Mouse (Mus musculus) myocyte (in vitro differentiated cells): ENCODE results near the gene Camta1. TPM values are rescaled to one million over a fixed set of nuclear protein-coding genes. Genes with fewer than 3 reads are reported as not detected.

Source experiments
- H3K27me3 ChIP-seq: one replicate; pipeline ENCODE4 v1.6.1; 2011; ENCODE audit not compliant: control insufficient read depth, insufficient read depth, insufficient read length
- H3K36me3 ChIP-seq: one replicate; pipeline ENCODE4 v1.6.1; 2011; ENCODE audit not compliant: control insufficient read depth, insufficient read depth
- H3K4me2 ChIP-seq: one replicate; pipeline ENCODE4 v1.6.1; 2011; ENCODE audit warnings: low read depth, control low read depth
- H3K4me3 ChIP-seq: one replicate; pipeline ENCODE4 v1.5.1; 2011; ENCODE audit warnings: mild to moderate bottlenecking, control low read depth, moderate library complexity
- H3K79me2 ChIP-seq: one replicate; pipeline ENCODE4 v1.6.1; 2011; ENCODE audit not compliant: control insufficient read depth, insufficient read depth
- H3ac ChIP-seq: one replicate; pipeline ENCODE4 v1.6.1; 2011; ENCODE audit not compliant: control insufficient read depth, insufficient read length
- CEBPB ChIP-seq: IDR thresholded peaks from 2 replicates; pipeline ENCODE4 v1.6.1; 2011; ENCODE audit warnings: mild to moderate bottlenecking, moderate library complexity; ENCODE audit not compliant: poor library complexity, insufficient read depth, severe bottlenecking
- E2F4 ChIP-seq: IDR thresholded peaks from one replicate; pipeline ENCODE4 v1.6.1; 2011; ENCODE audit warnings: mild to moderate bottlenecking, control low read depth, moderate library complexity; ENCODE audit not compliant: insufficient read depth
- MAX ChIP-seq: IDR thresholded peaks from one replicate; pipeline ENCODE4 v1.6.1; 2011; ENCODE audit warnings: low read depth, mild to moderate bottlenecking, control low read depth
- MYOD1 ChIP-seq, 3 experiments: IDR thresholded peaks; one replicate each; pipeline ENCODE4 v1.6.1; 2011; ENCODE audit warnings: control low read depth in 2 of 3, low read depth in 2 of 3, mild to moderate bottlenecking in 2 of 3, moderate library complexity in 1 of 3; ENCODE audit not compliant: insufficient read length in 2 of 3, control insufficient read depth in 1 of 3
- MYOG ChIP-seq, 3 experiments: IDR thresholded peaks; one replicate each; pipeline ENCODE4 v1.6.1; 2011; ENCODE audit warnings: control low read depth in 2 of 3, low read depth in 2 of 3, mild to moderate bottlenecking in 2 of 3; ENCODE audit not compliant: insufficient read length in 2 of 3, control insufficient read depth in 1 of 3, insufficient read depth in 1 of 3
- POLR2A ChIP-seq: IDR thresholded peaks from one replicate; pipeline ENCODE4 v1.6.1; 2011; ENCODE audit warnings: low read depth, mild to moderate bottlenecking, control low read depth, moderate library complexity; ENCODE audit not compliant: insufficient read length
- POLR2AphosphoS2 ChIP-seq: IDR thresholded peaks from one replicate; pipeline ENCODE4 v1.6.1; 2011; ENCODE audit warnings: low read depth, control low read depth; ENCODE audit not compliant: insufficient read length
- REST ChIP-seq: IDR thresholded peaks from one replicate; pipeline ENCODE4 v1.6.1; 2011; ENCODE audit warnings: mild to moderate bottlenecking, control low read depth, moderate library complexity; ENCODE audit not compliant: insufficient read depth, insufficient read length
- SRF ChIP-seq: IDR thresholded peaks from one replicate; pipeline ENCODE4 v1.6.1; 2011; ENCODE audit warnings: low read depth; ENCODE audit not compliant: control insufficient read depth, insufficient read length
- TCF12 ChIP-seq: IDR thresholded peaks from one replicate; pipeline ENCODE4 v1.6.1; 2011; ENCODE audit warnings: mild to moderate bottlenecking, control low read depth; ENCODE audit not compliant: poor library complexity, insufficient read depth, severe bottlenecking
- TCF3 ChIP-seq: IDR thresholded peaks from one replicate; pipeline ENCODE4 v1.6.1; 2011; ENCODE audit warnings: low read depth, control low read depth; ENCODE audit not compliant: insufficient read length
- USF1 ChIP-seq: IDR thresholded peaks from one replicate; pipeline ENCODE4 v1.6.1; 2011; ENCODE audit warnings: low read depth, mild to moderate bottlenecking, control low read depth, moderate library complexity
- polyA plus RNA-seq: library from polyadenylated mRNA; unstranded; fragments of >200 nt; fragmentation: generic; extraction: Trizol; gene quantifications from one replicate; pipeline ENCODE4 v1.2.1, GENCODE M21; 2012; ENCODE audit warnings: missing spikeins

Camta1 gene
- polyA plus RNA-seq, 1 experiment = 40.6 TPM

DNA sequence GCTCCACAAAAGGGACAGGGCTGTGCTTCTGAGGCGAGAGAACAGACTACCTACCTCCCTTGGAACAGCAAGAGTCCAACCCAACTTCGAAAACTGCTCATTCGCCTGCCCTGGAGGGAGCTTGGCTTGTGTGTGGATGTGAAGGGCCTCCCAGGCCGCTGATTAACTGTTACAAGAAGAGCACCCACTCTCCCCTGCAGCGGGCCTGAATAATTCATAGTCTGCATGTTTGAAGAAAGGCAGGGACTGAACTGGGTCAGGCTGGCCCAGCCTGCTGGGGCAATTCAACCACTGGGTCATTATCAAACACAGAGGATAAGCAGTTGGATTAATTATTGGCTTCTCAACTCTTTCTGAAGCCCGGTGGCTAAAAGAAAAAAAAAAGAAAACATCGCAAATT, 292.8 kb downstream of the Camta1 start:
- no peak overlapping the region for H3K4me2 ChIP-seq
- no peaks in the 10 kb centered on the region for H3K27me3 ChIP-seq
- TF ChIP-seq USF1 (no peak), POLR2AphosphoS2 (no peak), MAX (no peak), CEBPB (no peak), E2F4 (no peak), REST (no peak), SRF (no peak), MYOD1 (IDR thresholded peaks at IDR 0.05; ENCODE audit: control insufficient read depth in 1 of 3, insufficient read length in 2 of 3, low read depth in 2 of 3) (no peak), MYOG (IDR thresholded peaks at IDR 0.05; ENCODE audit: control insufficient read depth in 1 of 3, insufficient read depth in 1 of 3, insufficient read length in 2 of 3, low read depth in 2 of 3) (no peak), POLR2A (no peak), TCF3 (no peak), TCF12 (no peak)
- H3K36me3 ChIP-seq = no peaks in the 10 kb centered on the region
- no peaks in the 10 kb centered on the region for H3K79me2 ChIP-seq
- H3K4me3 ChIP-seq = no peak overlapping the region
- H3ac ChIP-seq = no peak overlapping the region

DNA sequence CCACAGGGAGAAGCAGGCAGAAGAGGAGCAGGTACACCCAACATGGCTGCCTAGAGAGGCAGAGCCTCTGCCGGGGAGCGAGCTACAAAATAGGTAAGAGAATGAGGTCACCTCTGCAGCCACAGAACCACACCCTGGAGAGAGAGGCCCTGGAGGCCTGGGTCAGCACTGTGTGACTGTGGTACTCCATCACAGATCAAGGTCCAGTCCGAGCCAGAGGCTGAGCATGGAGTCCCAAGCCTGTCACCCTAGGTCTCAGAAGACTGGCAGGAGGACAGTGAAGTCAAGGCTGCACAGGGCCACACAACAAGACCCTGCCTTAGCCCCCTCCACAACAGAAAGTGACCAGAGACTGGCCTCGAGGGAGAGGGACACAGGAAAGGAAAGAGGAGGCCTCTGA, 294.6 kb downstream of the Camta1 start:
- no peak overlapping the region for H3K4me3 ChIP-seq
- no peak overlapping the region for H3ac ChIP-seq
- TF ChIP-seq POLR2AphosphoS2 = no peak
- TF ChIP-seq MYOG (IDR thresholded peaks at IDR 0.05; ENCODE audit: control insufficient read depth in 1 of 3, insufficient read depth in 1 of 3, insufficient read length in 2 of 3, low read depth in 2 of 3) = no peak
- no peak for TF ChIP-seq REST
- H3K4me2 ChIP-seq = no peak overlapping the region
- no peaks in the 10 kb centered on the region for H3K36me3 ChIP-seq
- no peaks in the 10 kb centered on the region for H3K79me2 ChIP-seq
- no peaks in the 10 kb centered on the region for H3K27me3 ChIP-seq

DNA sequence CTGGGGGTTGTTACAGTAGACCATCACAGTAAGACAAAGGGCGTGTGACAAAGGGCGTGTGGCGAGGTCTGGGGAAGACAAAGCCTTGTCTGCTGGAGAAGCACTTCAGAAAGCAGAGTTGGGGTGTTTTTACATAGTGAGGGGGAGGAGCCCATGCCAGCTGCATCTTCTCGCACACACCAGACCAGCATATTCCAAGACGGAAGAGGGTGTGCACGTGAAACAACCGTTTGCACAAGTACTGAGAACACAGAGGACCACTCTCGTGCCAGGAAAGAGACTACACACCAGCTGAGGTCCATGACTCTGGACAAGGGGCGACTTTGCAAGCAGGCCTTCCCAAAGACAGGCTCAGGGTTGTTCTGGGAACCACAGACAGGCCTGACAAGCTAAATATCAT, 306.2 kb downstream of the Camta1 start:
- Histone ChIP-seq H3K79me2 (no peaks in the 10 kb centered on the region), H3ac (no peak overlapping the region), H3K4me3 (no peak overlapping the region), H3K4me2 (no peak overlapping the region), H3K36me3 (no peaks in the 10 kb centered on the region), H3K27me3 (peaks cover 8% of the 10 kb centered on the region)
- TF ChIP-seq MYOG (IDR thresholded peaks at IDR 0.05; ENCODE audit: control insufficient read depth in 1 of 3, insufficient read depth in 1 of 3, insufficient read length in 2 of 3, low read depth in 2 of 3) (no peak), REST (no peak), TCF12 (no peak), POLR2A (no peak), MAX (no peak), USF1 (no peak), POLR2AphosphoS2 (no peak), E2F4 (no peak), CEBPB (no peak), SRF (no peak), MYOD1 (IDR thresholded peaks at IDR 0.05; ENCODE audit: control insufficient read depth in 1 of 3, insufficient read length in 2 of 3, low read depth in 2 of 3) (no peak), TCF3 (no peak)

DNA sequence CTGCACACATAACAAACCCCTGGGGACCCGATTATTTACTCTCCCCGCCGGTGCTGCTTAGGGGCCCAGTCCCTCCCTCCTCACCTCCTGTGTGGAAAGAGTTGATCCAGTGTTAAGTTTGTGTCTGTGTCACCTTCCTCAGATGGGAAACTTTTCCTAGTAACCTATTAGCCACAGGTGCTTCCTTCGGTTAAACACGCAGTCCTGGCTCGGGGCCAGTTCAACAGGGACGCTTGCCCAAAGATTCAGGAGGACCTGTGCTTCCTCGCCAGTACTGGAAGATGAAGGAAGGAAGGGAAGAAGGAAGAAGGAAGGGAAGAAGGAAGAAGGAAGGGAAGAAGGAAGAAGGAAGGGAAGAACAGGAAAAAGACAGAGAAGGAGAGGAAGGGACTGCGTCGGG, 312.2 kb downstream of the Camta1 start:
- no peak for TF ChIP-seq TCF3
- TF ChIP-seq MYOG (IDR thresholded peaks at IDR 0.05; ENCODE audit: control insufficient read depth in 1 of 3, insufficient read depth in 1 of 3, insufficient read length in 2 of 3, low read depth in 2 of 3) = no peak
- TF ChIP-seq MYOD1 (IDR thresholded peaks at IDR 0.05; ENCODE audit: control insufficient read depth in 1 of 3, insufficient read length in 2 of 3, low read depth in 2 of 3) = no peak
- TF ChIP-seq POLR2AphosphoS2 = no peak
- TF ChIP-seq SRF = no peak
- TF ChIP-seq USF1 = no peak
- no peak for TF ChIP-seq TCF12
- TF ChIP-seq E2F4 = no peak
- TF ChIP-seq POLR2A = no peak
- Histone ChIP-seq H3K36me3 (no peaks in the 10 kb centered on the region), H3K27me3 (peaks cover 12% of the 10 kb centered on the region), H3K79me2 (no peaks in the 10 kb centered on the region), H3ac (no peak overlapping the region), H3K4me3 (no peak overlapping the region), H3K4me2 (no peak overlapping the region)

DNA sequence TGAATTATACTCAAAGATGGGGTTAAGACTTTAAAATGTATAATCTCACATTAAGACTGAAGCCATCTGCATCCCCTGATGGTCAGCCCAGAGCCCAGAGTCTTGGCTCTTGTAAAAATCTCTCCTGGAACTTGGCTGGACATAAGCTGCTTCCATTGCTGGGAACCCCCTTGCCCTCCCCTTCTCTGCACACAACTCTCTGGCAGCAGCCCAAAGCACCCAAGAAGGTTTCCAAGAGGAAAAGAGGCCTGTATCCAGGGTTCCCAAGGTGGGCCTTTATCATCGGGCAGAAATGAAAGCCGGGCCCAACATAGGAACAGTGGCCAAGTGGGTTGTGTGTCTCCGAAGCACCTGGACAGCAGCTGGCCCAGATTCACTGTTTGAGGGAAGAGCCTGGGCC, 316.2 kb downstream of the Camta1 start:
- Histone ChIP-seq H3ac (no peak overlapping the region), H3K79me2 (no peaks in the 10 kb centered on the region), H3K36me3 (no peaks in the 10 kb centered on the region), H3K27me3 (peaks cover 9% of the 10 kb centered on the region), H3K4me3 (no peak overlapping the region), H3K4me2 (no peak overlapping the region)
- no peak for TF ChIP-seq MAX
- TF ChIP-seq POLR2A = no peak
- no peak for TF ChIP-seq TCF3
- TF ChIP-seq CEBPB = no peak
- no peak for TF ChIP-seq E2F4
- TF ChIP-seq REST = no peak
- no peak for TF ChIP-seq POLR2AphosphoS2
- no peak for TF ChIP-seq MYOD1 (IDR thresholded peaks at IDR 0.05; ENCODE audit: control insufficient read depth in 1 of 3, insufficient read length in 2 of 3, low read depth in 2 of 3)
- TF ChIP-seq MYOG (IDR thresholded peaks at IDR 0.05; ENCODE audit: control insufficient read depth in 1 of 3, insufficient read depth in 1 of 3, insufficient read length in 2 of 3, low read depth in 2 of 3) = no peak
- TF ChIP-seq SRF = no peak
- no peak for TF ChIP-seq USF1
- no peak for TF ChIP-seq TCF12
